Mouse (Mus musculus): ENCODE data around the gene Smim1. TPM values are rescaled to one million over a fixed set of nuclear protein-coding genes. Genes with fewer than 3 reads are reported as not detected.

Smim1 gene
- polyA plus RNA-seq, 2 experiments, result 20.7 to 22.4 TPM

DNA sequence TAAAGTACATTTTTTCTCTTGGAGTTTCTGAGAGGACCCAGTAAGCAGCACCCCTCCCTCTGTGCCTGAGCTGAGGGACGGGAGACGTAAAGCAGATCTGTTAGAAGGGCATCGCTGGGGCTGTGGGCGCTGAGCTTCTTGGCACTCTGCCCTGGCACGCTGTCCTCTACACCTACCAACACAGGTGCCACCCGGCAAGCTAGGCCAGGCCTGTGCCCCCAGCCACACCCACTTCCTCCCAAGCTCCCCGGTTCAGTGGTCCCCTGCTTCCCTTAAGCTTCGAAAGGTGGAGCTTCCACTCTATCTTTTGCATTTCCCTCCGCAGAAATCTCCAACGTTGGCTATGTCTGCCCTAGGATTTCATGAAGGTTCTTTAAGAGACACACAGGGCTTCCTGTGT, 46.8 kb downstream of the Smim1 start:
- no peak overlapping the region for H3K4me3 ChIP-seq (replicated peaks; ENCODE audit: low read length)
- peaks cover 49% of the 10 kb centered on the region for H3K36me3 ChIP-seq (ENCODE audit: control insufficient read depth, insufficient read depth, low read length)
- ATAC-seq (ENCODE audit: low FRiP score, low read depth), result no peak
- no peaks in the 10 kb centered on the region for H3K9me3 ChIP-seq (ENCODE audit: control insufficient read depth, low read length)
- WGBS, result 90% methylated on average over 10 of the region's 10 CpGs
- H3K27ac ChIP-seq (replicated peaks; ENCODE audit: low read depth, low read length), result no peak overlapping the region
- DNase-seq (ENCODE audit: low spot score), result no peak
- H3K27me3 ChIP-seq (ENCODE audit: control insufficient read depth, insufficient read depth, low read length), result no peaks in the 10 kb centered on the region
- no peak overlapping the region for H3K4me2 ChIP-seq (replicated peaks; ENCODE audit: low read depth, low read length, severe bottlenecking)
- peaks cover 8% of the 10 kb centered on the region for H3K4me1 ChIP-seq (ENCODE audit: control insufficient read depth, insufficient read depth, low read length)
- no peak overlapping the region for H3K9ac ChIP-seq (ENCODE audit: low read depth, low read length, severe bottlenecking)
- TF ChIP-seq POLR2A (IDR thresholded peaks at IDR 0.05; ENCODE audit: borderline replicate concordance, extremely low read depth, insufficient read depth, insufficient read length), result no peak

DNA sequence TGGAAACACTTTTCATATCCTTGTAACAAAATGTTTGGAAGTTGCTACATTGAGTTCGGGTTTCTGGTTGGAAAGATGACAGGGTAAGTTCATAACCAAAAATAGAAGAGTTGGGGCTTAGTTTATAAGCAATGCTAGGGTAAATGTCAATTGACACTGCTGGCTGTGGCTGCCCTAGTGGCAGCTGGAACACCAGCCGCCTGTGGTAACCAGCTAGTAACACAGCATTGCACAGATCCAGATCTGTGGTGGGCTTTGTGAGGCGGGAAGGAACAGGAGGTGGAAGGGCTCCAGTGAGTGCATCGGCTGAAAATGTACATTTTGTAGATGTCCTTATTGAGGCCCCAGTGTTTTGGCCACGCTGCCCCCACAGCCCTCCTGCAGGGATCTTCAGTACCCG, 50.3 kb downstream of the Smim1 start:
- WGBS, result 36% methylated on average over 6 of the region's 6 CpGs
- H3K4me3 ChIP-seq (replicated peaks; ENCODE audit: low read length), result peak overlapping the region; percentile 97
- no peaks in the 10 kb centered on the region for H3K27me3 ChIP-seq (ENCODE audit: control insufficient read depth, insufficient read depth, low read length)
- DNase-seq (ENCODE audit: low spot score), result no peak
- no peak for TF ChIP-seq POLR2A (IDR thresholded peaks at IDR 0.05; ENCODE audit: borderline replicate concordance, extremely low read depth, insufficient read depth, insufficient read length)
- H3K4me1 ChIP-seq (ENCODE audit: control insufficient read depth, insufficient read depth, low read length), result peaks cover 8% of the 10 kb centered on the region
- ATAC-seq (ENCODE audit: low FRiP score, low read depth), result no peak
- H3K9me3 ChIP-seq (ENCODE audit: control insufficient read depth, low read length), result no peaks in the 10 kb centered on the region
- H3K27ac ChIP-seq (replicated peaks; ENCODE audit: low read depth, low read length), result no peak overlapping the region
- peaks cover 29% of the 10 kb centered on the region for H3K36me3 ChIP-seq (ENCODE audit: control insufficient read depth, insufficient read depth, low read length)
- H3K4me2 ChIP-seq (replicated peaks; ENCODE audit: low read depth, low read length, severe bottlenecking), result peak overlapping the region; percentile 90
- H3K9ac ChIP-seq (ENCODE audit: low read depth, low read length, severe bottlenecking), result peak overlapping the region; percentile 84

DNA sequence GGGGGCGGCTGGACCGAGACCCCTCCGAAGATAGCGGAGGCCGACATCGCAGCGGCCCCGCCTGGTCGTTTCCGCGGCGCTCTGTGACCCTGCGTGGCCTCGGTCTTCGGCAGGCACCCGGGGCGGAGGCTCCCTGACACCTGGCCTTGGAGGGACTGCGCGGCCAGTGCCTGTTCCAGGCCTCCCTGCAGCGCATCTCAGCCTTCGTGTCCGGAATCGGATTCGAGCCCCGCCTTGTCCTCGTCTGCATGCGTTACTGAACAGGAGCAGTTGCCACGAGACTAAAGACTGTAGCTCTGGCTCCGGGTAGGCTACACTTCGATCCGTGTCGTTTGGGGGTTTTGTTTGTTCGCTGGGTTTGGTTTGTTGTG, 50.8 kb downstream of the Smim1 start:
- no peak for TF ChIP-seq POLR2A (IDR thresholded peaks at IDR 0.05; ENCODE audit: borderline replicate concordance, extremely low read depth, insufficient read depth, insufficient read length)
- peak overlapping the region; percentile 97 for H3K4me3 ChIP-seq (replicated peaks; ENCODE audit: low read length)
- peak overlapping the region; percentile 90 for H3K4me2 ChIP-seq (replicated peaks; ENCODE audit: low read depth, low read length, severe bottlenecking)
- H3K4me1 ChIP-seq (ENCODE audit: control insufficient read depth, insufficient read depth, low read length), result peaks cover 8% of the 10 kb centered on the region
- 1% methylated on average over 32 of the region's 33 CpGs for WGBS
- peak; percentile 60 for ATAC-seq (ENCODE audit: low FRiP score, low read depth)
- H3K27me3 ChIP-seq (ENCODE audit: control insufficient read depth, insufficient read depth, low read length), result no peaks in the 10 kb centered on the region
- peak overlapping the region; percentile 84 for H3K9ac ChIP-seq (ENCODE audit: low read depth, low read length, severe bottlenecking)
- H3K36me3 ChIP-seq (ENCODE audit: control insufficient read depth, insufficient read depth, low read length), result peaks cover 27% of the 10 kb centered on the region
- H3K27ac ChIP-seq (replicated peaks; ENCODE audit: low read depth, low read length), result peak overlapping the region; percentile 55
- no peak for DNase-seq (ENCODE audit: low spot score)
- H3K9me3 ChIP-seq (ENCODE audit: control insufficient read depth, low read length), result no peaks in the 10 kb centered on the region

DNA sequence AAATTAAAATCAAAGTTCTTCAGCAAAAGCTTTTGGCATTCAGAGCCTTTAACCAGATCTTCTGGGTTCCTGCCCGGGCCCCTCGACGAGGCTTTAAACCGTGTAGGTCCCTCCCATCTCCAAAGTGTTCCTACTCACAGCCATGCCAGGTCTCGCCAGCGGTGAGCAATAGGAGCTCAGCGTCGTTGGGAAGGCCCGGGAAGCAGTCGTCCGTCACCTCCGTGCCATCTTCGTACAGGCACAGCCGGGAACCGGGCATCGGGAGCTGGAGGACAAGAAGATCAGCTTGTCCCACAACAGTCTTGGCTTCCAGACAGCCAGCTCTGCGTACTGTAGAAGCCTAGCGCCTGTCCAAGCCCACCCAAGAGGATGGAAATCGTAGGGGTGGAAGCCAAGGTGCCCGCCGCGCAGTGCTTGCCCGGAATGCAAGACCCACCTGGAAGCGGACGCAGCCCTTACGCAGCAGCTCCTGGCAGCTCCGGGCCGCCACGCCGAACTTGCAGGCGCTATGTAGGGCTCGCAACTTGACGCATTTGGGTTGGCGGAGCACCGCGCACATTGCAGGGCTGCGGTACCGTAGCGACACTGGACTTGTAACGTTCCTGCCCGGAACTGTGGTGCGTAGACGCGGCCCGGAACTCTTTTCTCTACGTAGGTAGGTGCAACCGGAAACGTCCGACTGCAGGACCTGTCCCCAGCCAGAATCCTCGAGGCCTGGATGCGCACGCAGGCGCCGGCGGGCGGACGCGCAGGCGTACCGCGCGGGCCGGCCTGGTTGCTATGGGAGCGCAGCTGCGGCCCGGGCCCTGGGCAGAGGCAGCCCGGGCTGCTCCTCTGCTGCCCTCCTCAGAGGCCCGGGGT, 51.4 kb downstream of the Smim1 start, which contains the start of the genes Dffb and Cep104:
Dffb (minus strand) TSS at position 696 of the 861 bp plus-strand sequence.
Cep104 (plus strand) TSS at position 764 of the 861 bp plus-strand sequence.
- Histone ChIP-seq H3K4me1 (ENCODE audit: control insufficient read depth, insufficient read depth, low read length) (peaks cover 8% of the 10 kb centered on the region), H3K27me3 (ENCODE audit: control insufficient read depth, insufficient read depth, low read length) (no peaks in the 10 kb centered on the region), H3K4me3 (replicated peaks; ENCODE audit: low read length) (peak within 1 kb of the TSS; percentile 97), H3K9me3 (ENCODE audit: control insufficient read depth, low read length) (no peaks in the 10 kb centered on the region), H3K36me3 (ENCODE audit: control insufficient read depth, insufficient read depth, low read length) (peaks cover 28% of the 10 kb centered on the region), H3K4me2 (replicated peaks; ENCODE audit: low read depth, low read length, severe bottlenecking) (peak within 1 kb of the TSS; percentile 90), H3K27ac (replicated peaks; ENCODE audit: low read depth, low read length) (peak within 1 kb of the TSS; percentile 55), H3K9ac (ENCODE audit: low read depth, low read length, severe bottlenecking) (peak within 1 kb of the TSS; percentile 84)
- peak; percentile 48; the same call in 1 of the 2 replicates for TF ChIP-seq POLR2A (IDR thresholded peaks at IDR 0.05; ENCODE audit: borderline replicate concordance, extremely low read depth, insufficient read depth, insufficient read length)
- 2% methylated on average over 63 of the region's 68 CpGs for WGBS
- DNase-seq (ENCODE audit: low spot score) (peak; percentile 91), ATAC-seq (ENCODE audit: low FRiP score, low read depth) (peak; percentile 97)

Other genes with a start within 250 kb of the Smim1 start
- gene A430005L14Rik, start 69.0 kb downstream of the Smim1 start, polyA plus RNA-seq (2012; rRNA removed), result 43.5 and 44.4 TPM in 2 replicates
- 70.8 and 71.6 TPM in 2 replicates for gene A430005L14Rik, start 69.0 kb downstream of the Smim1 start, polyA plus RNA-seq (2014; fragmentation: Nextera tagmentation; extraction: Ambion mirVana)
- gene Dffb, start 51.1 kb downstream of the Smim1 start, polyA plus RNA-seq (2012; rRNA removed), result 28.8 and 39.6 TPM in 2 replicates
- gene Dffb, start 51.1 kb downstream of the Smim1 start, polyA plus RNA-seq (2014; fragmentation: Nextera tagmentation; extraction: Ambion mirVana), result 10.5 and 12.0 TPM in 2 replicates
- 13.3 and 14.0 TPM in 2 replicates for gene Cep104, start 51.0 kb downstream of the Smim1 start, polyA plus RNA-seq (2012; rRNA removed)
- 13.9 and 18.0 TPM in 2 replicates for gene Cep104, start 51.0 kb downstream of the Smim1 start, polyA plus RNA-seq (2014; fragmentation: Nextera tagmentation; extraction: Ambion mirVana)
- 49.2 and 59.0 TPM in 2 replicates for gene Lrrc47, start 14.5 kb downstream of the Smim1 start, polyA plus RNA-seq (2012; rRNA removed)
- 11.8 and 12.3 TPM in 2 replicates for gene Lrrc47, start 14.5 kb downstream of the Smim1 start, polyA plus RNA-seq (2014; fragmentation: Nextera tagmentation; extraction: Ambion mirVana)
- gene Ccdc27, start 16.4 kb upstream of the Smim1 start, polyA plus RNA-seq (2012; rRNA removed), result not detected in 2 replicates
- 0.10 TPM in 1 of 2 replicates, not detected in the other for gene Ccdc27, start 16.4 kb upstream of the Smim1 start, polyA plus RNA-seq (2014; fragmentation: Nextera tagmentation; extraction: Ambion mirVana)
- gene Trp73, start 114.0 kb upstream of the Smim1 start, polyA plus RNA-seq (2012; rRNA removed), result 2.2 TPM in 2 replicates
- gene Trp73, start 114.0 kb upstream of the Smim1 start, polyA plus RNA-seq (2014; fragmentation: Nextera tagmentation; extraction: Ambion mirVana), result 2.6 and 2.9 TPM in 2 replicates
- 37.9 and 47.7 TPM in 2 replicates for gene Wrap73, start 116.1 kb upstream of the Smim1 start, polyA plus RNA-seq (2012; rRNA removed)
- 38.2 and 45.3 TPM in 2 replicates for gene Wrap73, start 116.1 kb upstream of the Smim1 start, polyA plus RNA-seq (2014; fragmentation: Nextera tagmentation; extraction: Ambion mirVana)
- 95.7 and 106 TPM in 2 replicates for gene Tprgl, start 134.4 kb upstream of the Smim1 start, polyA plus RNA-seq (2012; rRNA removed)
- 156 and 157 TPM in 2 replicates for gene Tprgl, start 134.4 kb upstream of the Smim1 start, polyA plus RNA-seq (2014; fragmentation: Nextera tagmentation; extraction: Ambion mirVana)
- gene Megf6, start 144.5 kb upstream of the Smim1 start, polyA plus RNA-seq (2012; rRNA removed), result 81.1 and 107 TPM in 2 replicates
- gene Megf6, start 144.5 kb upstream of the Smim1 start, polyA plus RNA-seq (2014; fragmentation: Nextera tagmentation; extraction: Ambion mirVana), result 99.9 and 103 TPM in 2 replicates